Mouse (Mus musculus): Measurements from ENCODE around the gene Tjp1.

Tjp1 gene

DNA sequence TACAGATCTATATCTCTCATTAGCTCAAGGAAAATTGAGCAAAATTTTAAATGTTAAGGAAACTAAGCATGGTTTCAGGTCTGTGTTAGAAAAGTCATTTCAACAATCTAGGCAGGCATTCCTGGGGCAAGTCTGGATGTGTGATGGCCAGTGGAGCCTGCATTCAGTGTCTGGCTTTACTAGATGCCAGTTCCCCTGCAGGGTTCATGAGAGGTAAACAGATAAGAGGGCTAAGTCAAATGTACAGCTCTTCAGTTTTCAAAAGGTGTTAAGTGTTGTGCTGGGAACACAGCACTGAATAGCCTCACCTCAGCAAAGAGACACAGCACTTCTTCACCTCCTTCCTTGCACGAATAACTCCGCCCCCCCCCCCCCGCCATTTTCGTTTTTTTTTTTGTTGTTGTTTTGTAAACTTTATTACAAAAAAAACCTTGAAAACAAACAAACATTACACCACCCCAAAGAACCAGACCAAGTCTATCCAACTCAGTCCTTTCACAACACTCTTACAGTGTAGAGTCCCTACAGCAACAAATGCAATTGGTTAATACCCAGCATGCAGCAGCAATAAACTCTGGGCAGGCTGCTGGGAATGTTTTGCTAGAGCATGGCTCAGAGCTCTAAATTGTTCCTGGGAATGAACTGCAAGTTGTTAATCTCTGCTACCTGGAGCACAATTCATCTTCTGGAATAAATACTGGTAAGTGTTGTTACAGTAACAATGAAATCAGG lies 177.1 kb downstream of the Tjp1 start:
- no peak for DNase-seq

DNA sequence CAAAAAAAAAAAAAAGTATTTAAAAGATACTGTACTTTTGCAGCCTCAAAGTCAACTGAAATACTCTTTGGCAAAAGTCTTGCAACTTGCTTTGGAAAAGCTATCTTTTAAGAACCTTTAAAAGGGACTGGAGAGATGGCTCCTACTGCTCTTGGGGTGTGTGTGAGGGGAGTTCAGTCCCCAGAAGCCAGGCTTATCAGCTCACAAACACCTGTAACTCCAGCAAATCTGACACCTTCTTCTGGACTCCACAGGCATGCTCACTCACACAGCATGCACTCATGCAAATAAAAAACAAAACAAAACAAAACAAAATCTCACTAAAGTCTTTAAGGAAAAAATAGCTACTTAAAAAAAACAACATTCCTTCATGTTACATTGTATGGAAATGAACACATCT lies 179.0 kb downstream of the Tjp1 start:
- DNase-seq: no peak

DNA sequence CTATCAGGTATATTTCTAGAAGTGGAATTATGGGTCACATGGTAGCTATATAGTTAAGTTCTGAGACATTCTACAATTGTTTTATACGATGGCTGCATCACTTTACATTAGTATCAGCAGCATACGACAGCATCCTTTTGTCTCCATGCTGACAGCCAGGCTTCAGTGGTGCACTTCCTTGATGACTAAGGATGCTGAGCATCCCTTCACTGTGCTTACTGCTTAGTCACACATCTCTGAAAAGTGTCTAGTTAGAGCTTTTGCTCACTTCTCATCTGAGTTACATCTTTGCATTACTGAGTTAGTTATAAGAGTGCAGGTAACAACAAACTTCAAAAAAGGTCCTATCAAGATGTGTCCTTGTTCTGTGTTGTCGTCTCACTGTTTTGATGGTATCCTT lies 182.3 kb downstream of the Tjp1 start:
- DNase-seq: no peak

DNA sequence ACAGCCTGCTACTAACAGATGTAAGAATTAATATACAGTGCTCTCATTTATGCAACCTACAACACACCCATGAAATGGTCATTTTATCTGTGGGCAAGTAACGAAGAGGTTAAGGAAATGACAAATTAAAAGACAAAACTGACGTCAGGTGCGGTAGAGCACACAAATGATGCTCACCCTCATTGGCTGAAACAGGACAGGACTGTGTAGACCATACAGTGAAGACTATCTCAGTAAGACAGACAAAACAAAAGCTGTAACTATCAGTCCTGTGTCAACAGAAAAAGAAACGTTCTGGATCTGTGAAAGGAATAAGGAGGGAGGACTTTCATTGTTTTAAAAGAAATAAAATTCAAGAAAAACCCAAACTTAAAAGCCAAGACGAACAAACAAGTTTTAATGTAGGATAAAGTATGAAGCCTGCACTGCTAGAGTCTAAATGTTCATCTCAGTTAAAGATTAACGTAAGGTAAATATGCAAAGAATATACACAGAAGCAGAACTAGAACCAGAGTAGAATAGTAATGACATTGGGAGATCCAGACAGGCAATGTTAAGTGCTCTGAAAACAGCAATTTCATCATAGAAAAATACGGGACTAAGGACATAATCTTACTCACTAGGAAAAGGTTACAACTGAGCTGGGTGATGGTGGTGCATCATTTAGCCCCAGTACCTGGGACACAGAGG lies 189.9 kb downstream of the Tjp1 start:
- DNase-seq: no peak

DNA sequence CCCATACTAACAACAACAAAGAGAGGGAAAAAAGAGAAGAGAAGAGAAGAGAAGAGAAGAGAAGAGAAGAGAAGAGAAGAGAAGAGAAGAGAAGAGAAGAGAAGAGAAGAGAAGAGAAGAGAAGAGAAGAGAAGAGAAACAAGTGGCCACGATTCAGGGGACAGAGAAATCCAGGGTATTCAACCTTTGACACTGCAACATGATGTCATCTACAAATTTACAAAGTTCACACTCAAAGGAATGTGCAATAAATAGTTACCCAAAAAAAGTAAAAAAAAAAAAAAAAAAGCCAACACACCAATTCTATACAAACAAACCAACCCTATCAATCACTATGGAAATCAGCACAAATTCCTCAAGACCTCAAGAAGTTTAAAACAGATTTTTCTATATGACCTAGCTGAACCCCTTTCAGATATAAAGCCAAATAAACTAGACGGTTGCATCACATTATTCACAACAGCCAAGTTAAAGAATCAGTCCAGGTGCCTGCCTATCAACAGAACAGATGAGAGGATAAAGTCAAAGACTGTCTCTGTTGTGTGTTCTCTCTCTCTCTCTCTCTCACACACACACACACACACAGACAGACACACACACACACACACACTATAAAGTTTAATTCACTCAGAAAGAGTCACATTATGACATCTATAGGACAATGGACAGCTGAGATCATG lies 194.4 kb downstream of the Tjp1 start:
- no peak for DNase-seq

DNA sequence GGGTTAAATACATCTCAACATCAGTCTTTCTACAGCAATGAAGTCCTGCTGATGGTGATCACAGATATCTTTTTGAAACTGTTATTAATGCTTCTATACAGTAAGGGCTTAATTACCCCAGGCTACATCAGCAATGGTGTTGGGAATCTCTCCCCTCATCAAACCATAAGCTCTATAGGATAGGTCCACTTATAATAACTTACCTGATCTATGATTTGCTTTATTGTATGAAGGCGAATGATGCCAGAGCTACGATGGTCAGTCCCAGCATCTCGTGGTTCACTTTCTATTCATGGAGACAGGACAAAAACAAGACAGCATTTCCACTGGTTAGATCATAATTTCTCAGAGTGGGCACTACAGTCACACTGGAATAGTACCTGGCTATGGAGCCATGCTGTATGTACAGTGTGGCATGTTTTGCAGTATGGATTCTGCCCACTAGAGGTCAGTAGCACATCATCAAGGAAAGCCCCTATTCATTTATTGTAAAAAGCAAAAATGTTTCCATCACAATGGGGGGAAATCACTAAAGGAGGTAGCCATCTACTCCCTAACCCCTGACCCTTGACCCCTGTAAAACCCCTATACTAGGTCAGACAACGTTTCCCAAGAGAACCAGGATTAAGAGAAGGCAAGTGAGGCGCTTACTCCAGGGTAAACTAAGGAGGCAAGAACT lies 208.4 kb downstream of the Tjp1 start:
- DNase-seq: peak; percentile 82

DNA sequence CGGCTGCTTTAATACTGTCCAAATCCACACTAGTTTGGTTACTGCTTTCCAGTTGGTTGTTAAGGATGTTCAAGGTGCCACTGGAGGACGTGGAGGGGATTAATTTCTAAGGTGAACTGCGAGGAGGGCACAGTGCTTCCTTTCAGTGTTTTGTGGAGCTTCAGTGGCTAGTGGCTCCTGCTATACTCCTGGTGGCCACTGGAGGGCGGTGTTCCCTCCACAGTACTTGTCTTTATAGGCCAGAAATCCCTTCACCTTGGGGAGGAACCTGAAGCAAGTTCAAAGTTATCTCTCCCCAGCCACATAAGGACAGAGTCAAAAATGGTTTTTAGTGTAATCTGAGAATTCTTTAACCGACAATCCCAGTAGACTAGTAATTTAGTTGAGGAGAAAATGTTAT lies 210.2 kb downstream of the Tjp1 start:
- peak; percentile 68 for DNase-seq

DNA sequence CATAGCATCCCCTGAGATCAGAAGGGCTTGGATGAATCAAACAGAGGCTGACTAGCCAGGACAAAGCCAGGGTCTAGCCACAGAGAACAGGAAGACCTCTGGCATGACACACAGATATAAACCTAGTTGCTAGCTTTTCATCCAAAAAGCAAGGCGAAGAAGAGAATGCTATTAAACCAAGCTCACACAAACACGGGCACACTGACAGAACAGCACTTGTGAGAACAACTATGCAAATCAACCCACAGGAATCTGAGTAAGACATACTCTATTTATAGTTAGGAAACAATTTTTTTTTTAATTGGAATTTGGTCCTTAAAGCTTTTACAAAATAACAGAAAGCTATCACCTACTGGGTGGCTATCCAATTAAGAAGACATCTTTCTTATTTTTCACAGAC lies 212.4 kb downstream of the Tjp1 start:
- no peak for DNase-seq

DNA sequence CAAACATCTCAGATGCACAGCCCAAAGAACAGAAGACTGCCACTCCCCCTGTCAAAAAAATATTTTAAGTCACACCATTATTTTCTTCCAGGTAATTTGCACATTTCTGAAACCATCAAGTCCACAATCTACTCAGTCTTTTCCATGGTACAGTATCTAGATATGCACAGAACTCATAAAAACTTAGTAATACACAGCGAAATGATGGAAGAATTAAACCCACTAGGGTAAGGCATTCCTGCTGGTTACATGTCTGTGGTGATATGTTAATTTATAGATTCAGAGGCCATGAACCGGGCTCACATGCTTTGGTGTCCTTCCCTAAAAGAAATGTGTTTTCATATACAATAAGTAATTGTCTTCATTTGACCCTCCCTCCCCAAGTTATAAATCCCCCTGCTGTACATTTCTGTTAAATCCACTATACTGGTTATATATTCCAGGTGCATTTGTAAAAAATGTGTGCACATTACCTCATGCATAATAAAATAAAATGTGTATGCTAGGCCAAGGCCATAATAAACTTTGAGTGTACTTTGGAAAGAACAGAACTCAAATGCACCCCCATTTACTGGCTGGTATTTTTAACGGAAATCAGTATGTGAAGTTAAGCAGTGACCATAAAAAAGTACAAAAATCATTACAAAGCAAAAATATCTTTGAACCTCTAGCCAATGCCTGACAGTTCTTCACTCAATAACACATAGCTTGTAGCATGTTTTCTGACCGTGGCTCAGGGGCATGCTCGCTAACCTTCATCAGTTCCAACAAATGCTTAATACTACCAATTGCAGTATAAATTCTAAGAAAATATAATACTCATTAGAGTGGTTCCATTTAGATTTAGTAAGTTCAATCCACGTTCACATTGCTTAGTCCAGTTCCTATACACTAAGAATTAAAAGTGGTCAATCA lies 230.6 kb downstream of the Tjp1 start:
- DNase-seq: no peak

DNA sequence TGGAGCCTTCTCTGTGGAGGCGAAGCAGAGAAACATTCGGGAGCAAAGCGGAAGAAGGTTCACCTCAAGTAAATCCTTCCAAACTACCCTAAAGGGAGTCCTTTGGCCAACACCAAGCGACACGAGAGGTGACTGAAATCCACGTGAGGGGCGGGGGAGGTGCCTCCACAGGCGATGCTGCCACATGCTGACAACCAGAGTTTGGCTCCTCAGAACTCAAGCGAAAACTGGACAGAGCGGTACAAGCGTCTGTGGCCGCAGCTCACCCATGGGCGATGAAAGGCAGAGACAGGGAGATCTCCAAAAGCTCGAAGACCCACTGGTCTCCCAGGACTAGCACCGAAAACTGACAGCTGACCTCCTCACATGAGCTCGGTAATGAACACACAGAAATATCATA lies 244.7 kb downstream of the Tjp1 start:
- no peak for DNase-seq

DNA sequence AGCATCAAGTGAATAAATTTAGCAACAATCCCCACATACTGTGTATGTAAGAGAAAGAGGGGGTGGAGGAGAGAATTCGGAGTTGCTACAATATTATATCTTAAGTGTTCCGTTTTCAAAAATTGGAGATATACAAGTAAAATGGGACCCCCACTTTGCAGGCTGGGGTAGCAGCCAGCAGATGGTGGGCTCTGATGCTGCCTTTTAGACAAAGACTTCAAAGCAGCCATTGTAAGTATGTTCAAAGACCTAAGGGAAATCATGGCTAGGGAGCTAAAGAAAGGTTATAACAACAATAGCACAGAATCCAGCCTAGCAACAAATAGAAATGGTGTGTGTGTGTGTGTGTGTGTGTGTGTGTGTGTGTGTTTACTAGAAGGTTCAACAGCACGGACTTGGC lies 245.6 kb downstream of the Tjp1 start:
- DNase-seq: no peak

DNA sequence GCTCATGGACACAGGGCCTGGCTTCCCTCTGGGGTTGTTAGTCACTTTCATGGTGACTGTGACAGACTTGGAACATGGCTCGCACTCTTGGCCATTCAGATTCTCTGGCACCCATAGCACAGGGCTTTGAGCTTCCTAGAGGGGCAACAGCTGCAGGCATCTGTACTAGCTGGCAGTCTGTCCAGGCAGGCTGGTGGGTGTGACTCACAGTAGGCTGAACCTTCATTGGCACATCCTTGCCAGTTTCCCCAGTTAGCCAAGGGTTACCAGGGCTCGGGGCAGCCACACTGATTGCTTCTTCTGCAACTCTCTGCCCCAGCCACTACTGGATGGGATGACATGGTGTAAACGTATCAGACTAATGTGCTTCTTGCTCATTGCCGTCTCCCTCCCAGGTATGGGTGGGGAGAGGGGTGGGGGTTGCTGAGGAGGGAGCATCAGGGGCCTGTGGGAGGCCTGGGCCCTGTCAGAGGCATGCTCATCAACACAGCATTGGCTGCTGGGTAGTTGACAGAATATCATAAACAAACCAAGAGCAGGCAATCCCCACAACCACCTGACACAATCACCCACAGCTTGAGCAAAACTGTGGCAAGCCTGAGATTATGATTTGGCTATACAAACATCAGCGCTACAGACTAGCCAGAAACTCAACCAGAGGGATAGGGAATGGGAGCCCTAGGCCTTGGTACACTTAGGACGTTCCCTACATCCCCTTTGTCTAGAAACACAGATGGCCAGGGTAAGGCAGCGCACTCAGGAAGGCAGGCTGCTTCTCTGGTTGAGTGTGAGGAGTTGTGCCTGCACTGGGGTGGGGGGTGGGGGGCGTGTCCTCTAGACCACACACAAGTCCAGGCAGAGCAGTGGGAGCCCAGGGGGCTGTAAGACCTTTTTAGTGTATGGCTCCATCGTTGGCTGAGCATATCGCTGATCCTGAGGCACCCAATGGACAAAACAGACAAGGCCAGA lies 246.4 kb downstream of the Tjp1 start:
- DNase-seq: peak; percentile 43

DNA sequence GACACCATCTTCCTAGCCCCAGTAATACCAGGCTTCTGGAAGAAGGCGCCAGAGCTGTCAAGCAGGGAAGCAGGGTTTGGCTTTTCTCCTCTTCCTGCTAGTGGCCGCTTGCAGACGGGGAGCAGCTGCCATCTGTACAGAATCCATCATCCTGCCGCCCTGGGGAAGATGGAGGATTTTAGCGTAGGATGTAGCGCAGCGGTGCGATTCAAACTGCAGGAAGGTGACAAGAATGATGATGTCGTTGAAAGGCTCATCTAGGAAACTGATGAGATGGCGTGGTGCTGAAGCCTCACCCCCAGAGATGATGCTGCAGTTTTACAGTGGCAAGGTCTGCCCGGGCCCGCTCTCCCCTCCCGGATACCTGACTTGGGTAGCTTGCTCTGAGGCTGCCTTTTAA lies 248.3 kb downstream of the Tjp1 start:
- DNase-seq: no peak

DNA sequence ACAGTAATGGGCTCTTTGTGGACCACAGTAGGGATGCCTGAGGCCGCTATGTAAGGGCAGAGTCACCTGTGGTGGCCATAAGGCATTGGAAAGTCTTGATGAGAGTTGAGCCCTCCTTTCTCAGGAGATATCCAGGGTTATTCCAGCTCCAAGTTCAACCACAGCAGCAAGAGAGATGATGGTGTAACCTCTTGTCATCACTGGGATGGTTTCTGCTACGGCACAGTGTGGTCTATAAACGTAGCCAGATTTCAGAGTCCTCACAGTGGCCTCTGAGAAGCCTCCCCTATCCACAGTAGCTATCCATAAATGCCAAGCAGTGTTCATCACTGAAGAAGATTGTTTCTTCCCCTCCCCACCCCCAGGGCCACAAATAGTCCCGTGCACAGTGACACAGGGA lies 251.8 kb downstream of the Tjp1 start:
- DNase-seq: no peak

DNA sequence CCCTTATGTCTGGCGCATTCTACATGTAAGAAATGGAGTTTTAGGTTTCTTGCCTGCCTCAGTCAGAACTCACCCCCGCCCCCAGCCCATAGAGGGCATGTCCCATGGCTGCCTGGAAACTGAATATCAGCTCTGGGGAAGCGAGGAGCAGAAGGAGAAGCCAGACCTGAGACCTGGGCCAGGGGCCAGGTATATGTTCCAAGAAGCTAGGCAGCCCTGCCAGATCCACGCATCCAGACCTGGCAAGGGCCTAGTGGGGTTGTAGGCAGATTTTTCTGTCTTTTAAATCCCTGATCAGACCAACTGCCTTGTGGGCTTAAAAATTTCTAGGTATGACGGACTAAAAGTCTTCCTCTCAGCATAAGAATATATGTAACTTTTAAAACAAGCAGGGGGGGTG lies 253.4 kb downstream of the Tjp1 start:
- DNase-seq: no peak

DNA sequence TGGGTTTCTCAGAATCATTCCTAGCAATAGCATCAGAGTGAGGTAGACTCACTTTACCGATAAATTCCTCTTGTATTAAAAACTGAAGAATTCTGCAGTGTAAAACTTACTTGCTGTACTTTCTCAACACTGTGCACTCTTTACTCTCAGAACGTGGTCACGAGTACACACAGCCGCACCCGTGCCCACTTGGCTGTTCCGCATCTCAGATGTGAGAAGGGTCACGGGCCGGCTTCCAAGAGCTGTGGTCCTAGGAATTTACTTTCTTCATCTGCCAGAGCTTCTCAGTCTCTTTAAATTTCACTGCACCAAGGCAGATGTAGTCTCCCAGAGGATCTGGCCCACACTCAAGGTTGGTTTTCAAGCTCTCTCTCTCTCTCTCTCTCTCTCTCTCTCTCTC lies 277.9 kb downstream of the Tjp1 start:
- DNase-seq: peak; percentile 29
